Comparison of ENCODE assay signal across 8 mouse cellular contexts in the genomic region with DNA sequence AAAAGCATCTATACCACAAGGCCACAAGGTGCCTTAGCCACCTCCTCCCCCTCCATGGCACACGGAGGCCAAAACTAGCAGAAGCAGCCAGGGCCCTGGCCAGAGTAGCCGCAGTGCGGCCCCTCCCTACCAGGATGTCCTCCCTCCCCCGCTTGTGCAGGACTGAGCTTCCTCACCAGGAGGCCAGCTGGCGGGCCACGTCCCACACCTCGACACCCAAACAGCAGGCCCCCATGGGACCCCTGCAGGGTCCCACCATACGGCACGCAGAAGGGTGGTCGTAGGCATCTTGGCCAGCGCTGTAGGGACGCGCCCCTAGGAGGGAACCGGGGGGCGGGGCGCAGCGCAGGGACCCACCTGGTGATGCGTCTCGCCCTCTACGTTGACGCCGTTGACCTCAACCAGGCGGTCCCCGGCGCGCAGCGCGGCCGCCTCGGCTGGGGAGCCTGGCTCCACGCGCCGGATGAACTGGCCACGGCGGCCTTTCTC. TPM values are rescaled to one million over a fixed set of nuclear protein-coding genes. Genes with fewer than 3 reads are reported as not detected.
A peak's percentile ranks its signal among the peaks of the same experiment; 100 is the strongest.
DNase-seq lines count a peak whose midpoint lies in the region; ATAC-seq and TF ChIP-seq lines count a peak whose summit lies in the region.

No protein-coding gene starts in this region.

- H3K9me3 ChIP-seq in forebrain, embryonic 12.5 days, result no peaks in the 10 kb centered on the region
- no peaks in the 10 kb centered on the region for H3K9me3 ChIP-seq in hindbrain, embryonic 16.5 days (ENCODE audit: control insufficient read depth, low read length)
- no peaks in the 10 kb centered on the region for H3K9me3 ChIP-seq in liver, embryonic 14.5 days (ENCODE audit: control insufficient read depth, low read length)
- no peaks in the 10 kb centered on the region for H3K9me3 ChIP-seq in neural tube, embryonic 14.5 days (ENCODE audit: control insufficient read depth, low read length)

- no peaks in the 10 kb centered on the region for H3K36me3 ChIP-seq in forebrain, embryonic 12.5 days (replicated peaks)
- no peaks in the 10 kb centered on the region for H3K36me3 ChIP-seq in hindbrain, embryonic 16.5 days (ENCODE audit: control insufficient read depth, insufficient read depth, low read length)
- no peaks in the 10 kb centered on the region for H3K36me3 ChIP-seq in liver, embryonic 14.5 days (replicated peaks; ENCODE audit: control insufficient read depth, insufficient read depth, low read depth)
- no peaks in the 10 kb centered on the region for H3K36me3 ChIP-seq in neural tube, embryonic 14.5 days (ENCODE audit: control insufficient read depth, insufficient read depth, low read length)

- H3K4me2 ChIP-seq in forebrain, embryonic 12.5 days, result peak overlapping the region; percentile 99
- H3K4me2 ChIP-seq in hindbrain, embryonic 16.5 days (ENCODE audit: low read length), result peak overlapping the region; percentile 93
- H3K4me2 ChIP-seq in liver, embryonic 14.5 days (ENCODE audit: low read depth), result peak overlapping the region; percentile 51
- peak overlapping the region; percentile 96 for H3K4me2 ChIP-seq in neural tube, embryonic 14.5 days (ENCODE audit: low read depth, low read length)

- H3K4me3 ChIP-seq in forebrain, embryonic 12.5 days (replicated peaks), result peak overlapping the region; percentile 66
- H3K4me3 ChIP-seq in hindbrain, embryonic 16.5 days (ENCODE audit: low read length), result peak overlapping the region; percentile 84
- peak overlapping the region; percentile 51 to 62 for H3K4me3 ChIP-seq in liver, embryonic 14.5 days (ENCODE audit: insufficient read depth in 1 of 2, low read depth in 2 of 2, low read length in 2 of 2)
- H3K4me3 ChIP-seq in neural tube, embryonic 14.5 days (ENCODE audit: low read depth, low read length), result peak overlapping the region; percentile 70

- WGBS in forebrain, embryonic 12.5 days, result 1% methylated on average over 33 of the region's 35 CpGs
- 2% methylated on average over 16 of the region's 35 CpGs for WGBS in hindbrain, embryonic 16.5 days
- 1% methylated on average over 34 of the region's 35 CpGs for WGBS in liver, embryonic 14.5 days (ENCODE audit: insufficient replicate concordance)
- 1% methylated on average over 32 of the region's 35 CpGs for WGBS in neural tube, embryonic 14.5 days

- intact Hi-C loops in left cerebral cortex, postnatal 14 days (cut with DNase I), result loop anchor here (5.0 kb wide), 1 partner anchor 107 kb away; no protein-coding TSS in a partner anchor

- H3K4me1 ChIP-seq in forebrain, embryonic 12.5 days, result peaks cover 10% of the 10 kb centered on the region
- H3K4me1 ChIP-seq in hindbrain, embryonic 16.5 days (ENCODE audit: control insufficient read depth, insufficient read depth, low read depth, low read length), result peaks cover 15% of the 10 kb centered on the region
- H3K4me1 ChIP-seq in liver, embryonic 14.5 days (replicated peaks; ENCODE audit: control insufficient read depth in 2 of 2, insufficient read depth in 2 of 2, low read length in 1 of 2), result peaks cover 0 to 12% of the 10 kb centered on the region in 2 experiments; a peak in 3 of 4 replicates
- H3K4me1 ChIP-seq in neural tube, embryonic 14.5 days (ENCODE audit: control insufficient read depth, insufficient read depth, low read length), result no peaks in the 10 kb centered on the region

- no peak overlapping the region for H3K27ac ChIP-seq in forebrain, embryonic 12.5 days
- H3K27ac ChIP-seq in hindbrain, embryonic 16.5 days (ENCODE audit: low read depth, low read length), result peak overlapping the region; percentile 82
- no peak overlapping the region for H3K27ac ChIP-seq in liver, embryonic 14.5 days
- H3K27ac ChIP-seq in neural tube, embryonic 14.5 days (ENCODE audit: low read depth, low read length), result peak overlapping the region; percentile 40

- peak; percentile 38 to 44 for DNase-seq in layer of hippocampus, postnatal 10 days (ENCODE audit: low spot score in 2 of 2)
- DNase-seq in layer of hippocampus, postnatal 14 days (ENCODE audit: low spot score in 2 of 2), result no peak
- peak; percentile 66 for DNase-seq in adrenal gland, adult 2 months
- DNase-seq in liver, embryonic 14.5 days (ENCODE audit: low read depth in 3 of 3, low spot score in 3 of 3), result no peak
- no peak for DNase-seq in left cerebral cortex, postnatal 14 days (ENCODE audit: low spot score in 2 of 2)

- peaks cover 56% of the 10 kb centered on the region for H3K27me3 ChIP-seq in forebrain, embryonic 12.5 days
- no peaks in the 10 kb centered on the region for H3K27me3 ChIP-seq in hindbrain, embryonic 16.5 days (replicated peaks; ENCODE audit: control insufficient read depth, insufficient read depth, low read length)
- H3K27me3 ChIP-seq in liver, embryonic 14.5 days (ENCODE audit: control insufficient read depth, insufficient read depth, low read length), result peaks cover 33% of the 10 kb centered on the region
- H3K27me3 ChIP-seq in neural tube, embryonic 14.5 days (ENCODE audit: control insufficient read depth, insufficient read depth, low read length), result no peaks in the 10 kb centered on the region; the same call in 1 of the 2 replicates

- H3K9ac ChIP-seq in forebrain, embryonic 12.5 days, result peak overlapping the region; percentile 81
- H3K9ac ChIP-seq in hindbrain, embryonic 16.5 days (ENCODE audit: low read depth, low read length), result peak overlapping the region; percentile 94
- no peak overlapping the region; the same call in 1 of the 2 replicates for H3K9ac ChIP-seq in liver, embryonic 14.5 days (replicated peaks)
- peak overlapping the region; percentile 87 for H3K9ac ChIP-seq in neural tube, embryonic 14.5 days (replicated peaks; ENCODE audit: low read depth, low read length)

- no peak for TF ChIP-seq EP300 in liver, embryonic 14.5 days (IDR thresholded peaks at IDR 0.05; ENCODE audit: low read depth)

- no peak for TF ChIP-seq CTCF in liver, embryonic 14.5 days (IDR thresholded peaks at IDR 0.05; ENCODE audit: low read depth)

- peak; percentile 47 for ATAC-seq in forebrain, embryonic 12.5 days (ENCODE audit: low FRiP score)
- peak; percentile 71 for ATAC-seq in hindbrain, embryonic 16.5 days
- 0 out of 2 replicates have a peak, but pooled peaks have one; percentile 6 for ATAC-seq in liver, embryonic 14.5 days (ENCODE audit: insufficient read depth)
- peak; percentile 49; the same call in 1 of the 2 replicates for ATAC-seq in neural tube, embryonic 14.5 days (ENCODE audit: low read depth)

RNA-seq across cellular contexts. Expression of a gene that starts 0.5 kb away (rescaled TPM):
- 10 to 100 TPM; 48.5 to 49.4 TPM for total RNA-seq in layer of hippocampus, postnatal 10 days (2021)
- 10 to 100 TPM; 47.9 to 52.4 TPM for total RNA-seq in layer of hippocampus, postnatal 14 days (2021)
- total RNA-seq in adrenal gland, adult 2 months (2021), result 10 to 100 TPM; 51.8 to 76.0 TPM
- polyA plus RNA-seq in adrenal gland, adult 2 months (2012; rRNA removed), result 120 and 150 TPM in 2 replicates
- 18.3 and 21.9 TPM in 2 replicates for polyA plus RNA-seq in forebrain, embryonic 12.5 days (2016; fragmentation: Nextera tagmentation; extraction: Ambion mirVana)
- polyA plus RNA-seq in hindbrain, embryonic 16.5 days (2015; fragmentation: Nextera tagmentation; extraction: Ambion mirVana), result 60.8 TPM in 2 replicates
- 5.5 and 5.7 TPM in 2 replicates for polyA plus RNA-seq in liver, embryonic 14.5 days (2012; rRNA removed)
- polyA plus RNA-seq in liver, embryonic 14.5 days (2014; fragmentation: Nextera tagmentation; extraction: Ambion mirVana), result 8.1 and 9.9 TPM in 2 replicates
- polyA plus RNA-seq in neural tube, embryonic 14.5 days (2014; fragmentation: Nextera tagmentation; extraction: Ambion mirVana), result 49.3 and 52.6 TPM in 2 replicates
- 10 to 100 TPM; 52.6 to 53.0 TPM for total RNA-seq in left cerebral cortex, postnatal 14 days (2021)

RNA-seq across cellular contexts. Expression of a gene that starts 8.6 kb away (rescaled TPM):
- 1 to 10 TPM; 1.3 to 1.6 TPM for total RNA-seq in layer of hippocampus, postnatal 10 days (2021)
- 1 to 10 TPM; 3.7 to 3.9 TPM for total RNA-seq in layer of hippocampus, postnatal 14 days (2021)
- total RNA-seq in adrenal gland, adult 2 months (2021), result not detected
- polyA plus RNA-seq in adrenal gland, adult 2 months (2012; rRNA removed), result 0.60 and 2.4 TPM in 2 replicates
- not detected in 2 replicates for polyA plus RNA-seq in forebrain, embryonic 12.5 days (2016; fragmentation: Nextera tagmentation; extraction: Ambion mirVana)
- 0.54 and 0.75 TPM in 2 replicates for polyA plus RNA-seq in hindbrain, embryonic 16.5 days (2015; fragmentation: Nextera tagmentation; extraction: Ambion mirVana)
- polyA plus RNA-seq in liver, embryonic 14.5 days (2012; rRNA removed), result 0.27 TPM in 1 of 2 replicates, not detected in the other
- 0.29 TPM in 1 of 2 replicates, not detected in the other for polyA plus RNA-seq in liver, embryonic 14.5 days (2014; fragmentation: Nextera tagmentation; extraction: Ambion mirVana)
- polyA plus RNA-seq in neural tube, embryonic 14.5 days (2014; fragmentation: Nextera tagmentation; extraction: Ambion mirVana), result not detected in 2 replicates
- 1 to 10 TPM in 1 of 2 experiments, under 1 TPM in 1; 0.95 to 1.4 TPM for total RNA-seq in left cerebral cortex, postnatal 14 days (2021)

RNA-seq across cellular contexts. Expression of a gene that starts 17.1 kb away (rescaled TPM):
- 1 to 10 TPM; 4.9 to 7.8 TPM for total RNA-seq in layer of hippocampus, postnatal 10 days (2021)
- total RNA-seq in layer of hippocampus, postnatal 14 days (2021), result 1 to 10 TPM; 3.9 to 5.3 TPM
- total RNA-seq in adrenal gland, adult 2 months (2021), result 10 to 100 TPM in 1 of 2 experiments, 1 to 10 TPM in 1; 4.8 to 10.1 TPM
- 9.4 and 13.8 TPM in 2 replicates for polyA plus RNA-seq in adrenal gland, adult 2 months (2012; rRNA removed)
- polyA plus RNA-seq in forebrain, embryonic 12.5 days (2016; fragmentation: Nextera tagmentation; extraction: Ambion mirVana), result 14.5 and 18.8 TPM in 2 replicates
- 9.6 and 9.9 TPM in 2 replicates for polyA plus RNA-seq in hindbrain, embryonic 16.5 days (2015; fragmentation: Nextera tagmentation; extraction: Ambion mirVana)
- polyA plus RNA-seq in liver, embryonic 14.5 days (2012; rRNA removed), result 6.2 and 6.6 TPM in 2 replicates
- polyA plus RNA-seq in liver, embryonic 14.5 days (2014; fragmentation: Nextera tagmentation; extraction: Ambion mirVana), result 5.9 and 6.1 TPM in 2 replicates
- polyA plus RNA-seq in neural tube, embryonic 14.5 days (2014; fragmentation: Nextera tagmentation; extraction: Ambion mirVana), result 6.8 and 7.3 TPM in 2 replicates
- total RNA-seq in left cerebral cortex, postnatal 14 days (2021), result 1 to 10 TPM; 4.4 to 5.0 TPM

RNA-seq across cellular contexts. Expression of a gene that starts 17.2 kb away (rescaled TPM):
- total RNA-seq in layer of hippocampus, postnatal 10 days (2021), result 100 to 1,000 TPM; 171 to 176 TPM
- total RNA-seq in layer of hippocampus, postnatal 14 days (2021), result 100 to 1,000 TPM; 160 to 162 TPM
- 100 to 1,000 TPM in 1 of 2 experiments, 10 to 100 TPM in 1; 83.5 to 110 TPM for total RNA-seq in adrenal gland, adult 2 months (2021)
- polyA plus RNA-seq in adrenal gland, adult 2 months (2012; rRNA removed), result 160 and 180 TPM in 2 replicates
- polyA plus RNA-seq in forebrain, embryonic 12.5 days (2016; fragmentation: Nextera tagmentation; extraction: Ambion mirVana), result 78.4 and 89.3 TPM in 2 replicates
- polyA plus RNA-seq in hindbrain, embryonic 16.5 days (2015; fragmentation: Nextera tagmentation; extraction: Ambion mirVana), result 65.8 and 80.9 TPM in 2 replicates
- 17.0 and 21.4 TPM in 2 replicates for polyA plus RNA-seq in liver, embryonic 14.5 days (2012; rRNA removed)
- 17.6 and 23.8 TPM in 2 replicates for polyA plus RNA-seq in liver, embryonic 14.5 days (2014; fragmentation: Nextera tagmentation; extraction: Ambion mirVana)
- 74.7 and 87.7 TPM in 2 replicates for polyA plus RNA-seq in neural tube, embryonic 14.5 days (2014; fragmentation: Nextera tagmentation; extraction: Ambion mirVana)
- total RNA-seq in left cerebral cortex, postnatal 14 days (2021), result 100 to 1,000 TPM; 122 to 130 TPM

RNA-seq across cellular contexts. Expression of a gene that starts 19.9 kb away (rescaled TPM):
- 10 to 100 TPM; 40.1 to 43.6 TPM for total RNA-seq in layer of hippocampus, postnatal 10 days (2021)
- 10 to 100 TPM; 36.5 to 40.7 TPM for total RNA-seq in layer of hippocampus, postnatal 14 days (2021)
- 10 to 100 TPM; 40.8 to 51.3 TPM for total RNA-seq in adrenal gland, adult 2 months (2021)
- 86.0 and 99.0 TPM in 2 replicates for polyA plus RNA-seq in adrenal gland, adult 2 months (2012; rRNA removed)
- polyA plus RNA-seq in forebrain, embryonic 12.5 days (2016; fragmentation: Nextera tagmentation; extraction: Ambion mirVana), result 25.5 and 26.9 TPM in 2 replicates
- polyA plus RNA-seq in hindbrain, embryonic 16.5 days (2015; fragmentation: Nextera tagmentation; extraction: Ambion mirVana), result 10.8 and 18.7 TPM in 2 replicates
- 21.3 and 23.8 TPM in 2 replicates for polyA plus RNA-seq in liver, embryonic 14.5 days (2012; rRNA removed)
- 10.7 and 14.5 TPM in 2 replicates for polyA plus RNA-seq in liver, embryonic 14.5 days (2014; fragmentation: Nextera tagmentation; extraction: Ambion mirVana)
- polyA plus RNA-seq in neural tube, embryonic 14.5 days (2014; fragmentation: Nextera tagmentation; extraction: Ambion mirVana), result 22.6 and 24.5 TPM in 2 replicates
- total RNA-seq in left cerebral cortex, postnatal 14 days (2021), result 10 to 100 TPM; 37.9 to 39.3 TPM

Comparison
In these comparisons a context has a peak if more than half of its experiments do, and no peak if none do; other contexts are left out.
1. DNase-seq: peak in layer of hippocampus, postnatal 10 days (2 of 2) and adrenal gland, adult 2 months (single experiment); none in layer of hippocampus, postnatal 14 days (0 of 2), liver, embryonic 14.5 days (0 of 3) and left cerebral cortex, postnatal 14 days (0 of 2).
2. ATAC-seq: peak in every context shown above with its lines; median percentile 71 in hindbrain, embryonic 16.5 days; 49 in neural tube, embryonic 14.5 days; 47 in forebrain, embryonic 12.5 days; 6 in liver, embryonic 14.5 days.
3. H3K27ac ChIP-seq: peak in hindbrain, embryonic 16.5 days (single experiment) and neural tube, embryonic 14.5 days (single experiment); none in forebrain, embryonic 12.5 days (single experiment) and liver, embryonic 14.5 days (single experiment).
4. Peak in every context shown above with its lines, with median percentiles within 50 percentile points of each other: H3K4me2 ChIP-seq and H3K4me3 ChIP-seq.